Mouse (Mus musculus) urinary bladder, postnatal 4 days (tissue): ENCODE data around the gene Fgfr2.

Experiments used
- DNase-seq, 2 experiments: peaks; one replicate each; pipeline ENCODE4 v3.0.0; 2021 to 2022; ENCODE audit warnings: low spot score in 2 of 2

Fgfr2 gene

DNA sequence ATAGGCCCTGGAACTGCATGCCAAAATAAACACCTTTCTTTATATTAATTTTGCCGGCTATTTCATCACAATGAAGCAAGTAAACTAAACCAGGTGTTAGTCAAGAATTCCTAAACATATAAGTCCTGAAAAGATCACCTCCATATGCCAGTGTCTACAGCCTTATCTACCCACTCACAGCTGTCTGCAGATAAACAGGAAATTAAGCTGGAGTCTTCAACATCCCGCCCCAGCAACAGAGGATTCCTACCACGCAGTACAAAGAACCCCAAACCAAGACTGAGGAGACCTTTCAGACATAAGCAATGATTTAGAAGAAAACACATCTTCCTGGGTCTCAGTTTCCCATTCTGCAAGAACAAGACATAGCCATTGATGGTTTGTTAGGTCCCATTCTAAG is 235.1 kb downstream of the Fgfr2 start:
- no peak for DNase-seq

DNA sequence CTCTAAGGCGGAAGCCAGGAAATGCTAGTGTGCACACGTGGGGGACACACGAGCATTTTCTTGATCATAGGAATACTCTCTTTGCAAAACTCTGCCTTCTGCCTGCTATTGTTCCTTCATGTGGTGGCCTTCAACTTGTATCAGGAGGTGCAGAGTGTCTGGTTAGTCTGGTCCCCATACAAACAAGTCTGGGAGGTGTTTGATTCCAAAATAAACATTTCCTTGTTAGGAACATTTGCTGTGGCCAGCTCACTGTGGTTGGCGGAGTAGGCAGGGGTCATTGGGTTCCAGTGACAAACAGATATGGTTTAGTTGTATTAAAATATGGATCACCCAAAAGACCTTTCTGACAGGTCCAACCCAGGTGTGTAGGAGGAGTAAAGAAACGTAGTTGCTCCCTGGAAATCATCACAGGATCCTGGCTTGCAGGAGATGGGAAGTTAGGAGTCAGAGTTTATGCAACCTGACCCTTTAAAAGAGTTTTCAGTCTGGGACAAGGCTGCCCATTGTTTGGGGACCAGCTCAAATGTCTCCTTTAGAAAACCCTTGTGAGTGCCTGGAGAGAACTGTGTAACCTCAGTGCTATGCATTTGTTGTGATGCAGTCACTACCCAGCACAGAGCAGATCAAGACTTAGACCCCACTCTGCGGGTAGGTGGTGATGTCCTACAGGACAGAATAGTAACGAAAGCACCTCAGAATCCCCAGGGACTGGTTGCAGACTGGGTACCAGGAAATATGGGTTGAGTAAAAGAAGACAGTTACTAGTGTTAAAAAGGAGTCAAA is 235.9 kb downstream of the Fgfr2 start:
- no peak for DNase-seq

GRCm38 (mm10) chr7:132884031-132884430 is 239.1 kb downstream of the Fgfr2 start:
- no peak for DNase-seq

DNA sequence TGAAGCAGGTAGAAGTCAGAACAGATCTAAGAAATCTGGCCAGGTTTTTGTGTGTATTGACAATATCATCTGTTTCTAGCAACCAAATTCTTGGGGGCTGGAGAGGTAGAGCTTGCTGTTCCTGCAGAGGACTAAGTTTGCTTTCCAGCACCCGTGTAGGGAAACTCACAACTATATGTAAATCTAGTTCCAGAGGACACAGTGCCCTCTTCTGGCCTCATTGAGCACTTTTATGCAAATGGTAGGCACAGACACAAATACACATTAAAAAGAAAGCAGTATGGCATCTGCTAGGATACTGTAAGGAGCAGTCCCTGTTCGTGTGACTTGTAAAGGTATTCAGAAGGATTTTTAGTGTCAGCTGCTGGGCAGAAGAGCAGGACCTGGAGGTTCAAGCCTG is 240.8 kb downstream of the Fgfr2 start:
- no peak for DNase-seq

GRCm38 (mm10) chr7:132880276-132880675 is 242.9 kb downstream of the Fgfr2 start:
- no peak for DNase-seq

DNA sequence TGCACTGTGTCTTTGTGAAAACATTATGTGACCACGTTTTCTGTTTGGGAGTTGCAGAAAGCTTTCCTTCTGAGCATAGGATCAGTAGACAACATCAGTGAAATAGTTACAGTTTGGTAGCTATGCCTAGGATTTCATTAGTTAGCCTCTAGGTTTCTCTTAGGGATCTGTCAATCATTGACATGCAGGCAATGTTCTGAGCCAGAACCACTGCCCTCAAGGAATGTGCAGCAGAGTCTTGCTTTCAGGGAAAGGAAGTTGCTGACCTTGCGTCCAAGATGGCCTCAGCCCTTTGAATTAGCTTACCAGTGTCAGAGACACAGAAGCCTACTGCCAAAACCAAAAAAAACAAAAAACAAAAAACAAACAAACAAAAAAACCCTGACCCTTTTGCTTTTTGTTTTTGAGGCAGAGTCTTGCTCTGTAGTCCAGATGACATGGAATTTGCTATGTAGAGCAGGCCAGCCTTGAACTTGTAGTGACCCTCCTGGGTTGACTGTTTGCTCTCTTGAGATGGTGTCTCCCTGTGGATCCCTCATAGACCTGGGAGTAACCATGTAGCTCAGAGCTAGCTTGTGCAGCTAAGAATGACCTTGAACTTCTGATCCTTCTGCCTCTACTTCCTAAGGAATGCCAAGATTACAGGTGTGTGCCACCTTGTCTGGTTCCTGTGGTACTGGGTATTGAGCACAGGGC is 247.6 kb downstream of the Fgfr2 start:
- DNase-seq, result no peak

- no peak for DNase-seq
Observed at GRCm38 (mm10) chr7:132873043-132873442, 250.1 kb downstream of the Fgfr2 start.

GRCm38 (mm10) chr7:132866316-132866715 is 256.8 kb downstream of the Fgfr2 start:
- DNase-seq, result no peak

DNA sequence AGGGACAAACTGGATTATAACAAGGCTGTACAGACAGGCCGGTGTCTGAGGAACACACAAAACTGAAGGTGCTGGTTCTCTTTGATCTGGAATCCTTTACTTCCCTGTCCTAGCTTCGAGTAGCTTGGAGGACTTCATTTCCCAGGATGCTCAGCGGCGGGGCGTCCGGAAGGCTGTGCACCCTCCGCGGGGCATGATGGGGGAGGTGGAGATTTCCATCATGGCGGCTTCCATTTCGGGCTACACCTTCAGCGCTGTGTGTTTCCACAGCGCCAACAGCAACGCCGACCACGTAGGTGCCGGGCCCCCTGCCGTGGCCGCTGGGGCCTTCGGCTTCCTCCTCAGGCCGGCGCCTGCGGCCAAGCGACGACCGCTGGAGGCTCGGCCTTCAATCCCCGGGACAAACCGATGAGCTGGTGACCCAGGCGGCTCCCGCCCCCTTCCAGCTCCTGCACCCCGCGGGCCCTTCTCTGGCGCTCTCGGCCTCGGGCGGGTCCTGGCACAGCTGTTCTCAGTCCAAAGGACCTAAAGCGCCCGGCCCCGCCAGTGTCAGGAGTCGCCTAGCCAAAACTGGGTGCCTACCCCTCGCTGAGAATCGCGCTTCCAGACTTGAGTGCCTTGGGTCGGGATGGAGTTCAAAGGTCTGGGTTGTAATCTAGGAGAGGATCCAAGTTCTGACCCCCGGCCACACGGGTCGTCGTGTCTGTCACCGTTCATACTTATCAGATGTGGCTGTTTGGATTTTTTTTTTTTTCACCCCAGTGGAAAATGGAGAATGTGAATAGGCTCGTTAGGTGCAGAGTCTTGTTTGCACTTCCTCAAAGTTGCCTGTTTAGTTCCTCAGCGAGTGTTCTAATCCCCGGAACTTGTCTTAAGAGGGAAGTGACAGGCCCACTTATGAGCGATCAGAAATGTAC is 263.9 kb downstream of the Fgfr2 start, which contains the start of gene Abraxas2:
Gene Abraxas2 (plus strand): TSS at position 184 of the 917 bp plus-strand sequence.
- peak; percentile 78 to 89 for DNase-seq

DNA sequence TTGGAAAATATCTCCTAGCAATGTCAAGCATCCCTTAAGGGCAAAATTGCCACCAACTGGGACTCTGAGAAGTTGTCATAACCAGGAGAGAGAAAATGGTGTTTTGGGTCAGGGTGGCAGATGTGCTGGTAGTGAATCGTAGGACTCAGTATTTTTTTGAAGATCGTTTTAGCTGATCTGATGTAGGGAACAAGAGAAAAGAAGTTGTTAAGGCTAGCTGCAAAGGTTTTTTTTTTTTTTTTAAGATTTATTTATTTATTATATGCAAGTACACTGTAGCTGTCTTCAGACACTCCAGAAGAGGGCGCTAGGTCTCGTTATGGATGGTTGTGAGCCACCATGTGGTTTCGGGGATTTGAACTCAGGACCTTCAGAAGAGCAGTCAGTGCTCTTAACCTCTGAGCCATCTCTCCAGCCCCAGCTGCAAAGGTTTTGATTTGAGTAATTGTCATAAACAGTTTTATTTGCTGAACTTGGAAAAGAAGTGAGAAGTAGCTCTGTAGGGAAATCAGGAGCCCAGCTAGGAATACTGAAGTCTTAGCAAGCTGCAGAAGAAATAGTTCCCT is 265.0 kb downstream of the Fgfr2 start:
- no peak for DNase-seq

GRCm38 (mm10) chr7:132856083-132856482 is 267.1 kb downstream of the Fgfr2 start:
- no peak for DNase-seq

DNA sequence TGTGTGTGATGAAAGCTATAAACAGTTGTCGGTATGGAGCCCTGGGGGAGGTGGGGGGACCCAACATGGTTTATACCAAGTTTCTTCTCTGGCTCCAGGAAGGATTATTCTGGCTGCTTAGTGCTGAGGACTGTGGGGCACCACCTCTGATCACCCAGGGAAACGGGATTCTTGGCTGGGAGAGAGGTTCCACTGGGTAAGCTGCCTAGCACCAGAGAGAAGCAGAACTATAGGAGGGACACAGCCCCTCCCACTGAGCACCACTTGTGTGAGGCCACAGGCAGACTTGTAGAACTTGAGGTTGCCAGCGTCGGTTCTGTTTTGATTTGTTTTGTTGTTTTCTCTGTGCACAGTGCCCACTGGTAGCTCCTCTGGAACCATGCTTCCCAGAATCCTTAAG is 269.2 kb downstream of the Fgfr2 start:
- no peak for DNase-seq

DNA sequence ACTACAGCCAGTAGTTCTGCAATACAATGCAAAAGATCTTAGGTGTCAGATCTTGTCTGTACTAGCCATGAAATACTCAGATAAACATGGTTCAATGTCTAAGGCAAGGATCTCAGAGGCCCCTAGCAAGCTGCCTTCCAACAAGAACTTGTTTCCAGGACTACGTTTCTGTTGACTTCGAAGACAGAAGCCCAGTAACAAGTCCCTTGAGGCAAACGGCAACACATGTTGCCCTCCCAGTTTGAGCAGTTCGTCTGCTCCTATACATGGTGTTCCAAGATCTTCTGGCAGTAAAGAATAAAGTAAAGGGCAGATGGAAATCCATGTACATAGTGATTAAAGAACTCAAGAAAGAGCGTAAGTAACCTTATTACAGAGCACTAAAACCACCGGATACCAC is 269.8 kb downstream of the Fgfr2 start:
- no peak for DNase-seq

DNA sequence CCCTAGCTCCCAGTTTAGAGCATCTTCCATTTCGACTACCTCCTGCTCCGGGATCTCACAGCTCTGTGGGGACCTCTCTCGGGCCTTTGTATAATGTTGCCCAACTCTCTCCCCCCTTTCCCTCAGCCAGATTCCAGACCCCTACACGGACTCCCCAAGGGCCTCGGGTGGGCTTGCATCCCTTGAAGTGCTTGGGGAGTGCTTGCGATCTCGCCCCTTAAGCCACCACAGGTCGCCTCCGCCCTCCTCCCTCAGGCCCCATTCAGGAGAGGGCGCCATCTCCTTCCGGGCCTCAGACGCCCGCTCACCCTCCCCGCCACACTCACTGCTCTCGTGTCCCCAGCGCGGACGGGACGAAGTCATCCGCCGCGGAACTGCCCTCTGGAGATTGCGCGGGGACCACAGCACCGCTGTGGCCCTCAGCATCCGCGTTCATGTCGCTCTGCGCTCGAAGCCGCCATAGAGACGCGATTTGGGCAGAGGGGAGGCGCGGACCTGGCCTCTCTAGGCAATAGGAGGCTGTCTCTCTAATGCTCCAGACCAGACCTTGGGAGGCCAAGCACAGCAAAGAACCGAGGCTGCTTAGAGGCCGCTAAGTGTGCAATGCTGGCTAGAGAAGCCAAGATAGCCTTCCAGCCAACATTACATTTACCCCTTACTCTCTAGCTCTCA is 270.8 kb downstream of the Fgfr2 start, which contains the start of gene Eef1akmt2:
Gene Eef1akmt2 (minus strand): TSS at position 501 of the 672 bp plus-strand sequence.
- DNase-seq, result peak; percentile 78 to 79

GRCm38 (mm10) chr7:132843152-132843551 is 280.0 kb downstream of the Fgfr2 start:
- no peak for DNase-seq

DNA sequence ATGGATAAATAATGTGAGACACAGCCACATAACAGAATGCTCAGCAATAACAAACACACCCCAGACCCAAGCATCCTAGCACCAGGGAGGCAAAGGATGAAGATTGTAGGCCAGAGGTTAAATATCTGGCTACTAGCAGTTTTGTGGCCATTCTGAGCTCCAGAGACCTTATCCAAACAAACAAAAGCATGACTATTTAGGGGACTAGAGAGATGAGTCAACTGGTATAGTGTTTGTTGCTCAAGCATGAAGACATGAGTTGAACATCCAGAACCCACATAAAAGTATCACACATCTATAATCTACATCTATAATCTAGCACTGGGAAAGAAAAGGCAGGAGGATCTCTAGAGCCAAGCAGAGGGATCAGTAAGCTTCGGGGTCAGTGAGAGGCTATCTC is 280.7 kb downstream of the Fgfr2 start:
- DNase-seq, result no peak

DNA sequence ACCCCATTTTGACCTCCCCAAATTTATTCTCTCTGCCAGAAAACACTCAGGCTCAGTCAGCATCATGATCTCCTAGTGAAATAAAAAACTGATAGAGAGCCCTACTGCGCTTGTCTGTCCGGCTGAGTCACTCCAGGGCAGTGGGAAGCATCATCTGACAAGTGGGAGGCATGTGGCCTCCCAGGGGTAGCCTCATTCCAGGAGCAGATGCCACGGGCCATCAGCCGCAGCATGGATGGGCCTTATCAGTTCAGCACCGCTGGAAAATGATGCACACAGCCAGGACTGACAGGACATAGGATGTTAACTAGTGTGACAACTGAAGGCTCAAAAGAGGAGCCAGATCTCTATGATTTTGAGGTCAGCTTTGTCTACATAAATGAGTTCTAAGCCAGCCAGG is 281.9 kb downstream of the Fgfr2 start:
- DNase-seq, result no peak

- DNase-seq, result no peak
Observed at GRCm38 (mm10) chr7:132830955-132831354, 292.2 kb downstream of the Fgfr2 start.

DNA sequence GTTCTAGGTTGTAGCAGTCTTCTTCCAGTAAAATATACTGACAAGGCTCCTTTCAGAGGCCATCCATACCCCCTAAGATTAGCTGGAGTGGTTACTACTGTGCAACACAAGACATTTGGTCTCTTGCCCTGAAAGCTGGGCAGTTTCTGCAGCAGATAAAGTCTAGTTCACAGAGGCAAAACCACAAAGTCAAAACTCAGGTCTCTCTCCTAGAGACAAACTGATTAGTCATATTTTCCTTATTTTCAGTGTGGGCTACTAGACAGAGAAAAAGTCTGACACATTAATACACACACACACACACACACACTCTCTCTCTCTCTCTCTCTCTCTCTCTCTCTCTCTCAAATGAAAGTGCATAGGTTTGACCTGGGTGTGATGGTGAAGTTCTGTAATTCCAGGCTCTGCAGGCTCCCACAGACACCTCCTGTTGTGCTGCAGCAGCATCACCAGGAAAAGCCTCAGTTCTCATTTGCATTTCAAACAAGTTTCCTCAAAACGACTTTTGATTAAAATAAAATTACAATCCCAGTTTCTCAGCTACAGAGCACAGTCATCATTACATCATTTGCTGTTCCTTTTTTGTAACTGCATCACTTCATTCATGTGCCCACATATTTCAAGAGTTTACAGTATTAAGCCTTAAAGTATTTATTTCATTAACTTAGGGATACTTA is 298.7 kb downstream of the Fgfr2 start:
- DNase-seq, result no peak

DNA sequence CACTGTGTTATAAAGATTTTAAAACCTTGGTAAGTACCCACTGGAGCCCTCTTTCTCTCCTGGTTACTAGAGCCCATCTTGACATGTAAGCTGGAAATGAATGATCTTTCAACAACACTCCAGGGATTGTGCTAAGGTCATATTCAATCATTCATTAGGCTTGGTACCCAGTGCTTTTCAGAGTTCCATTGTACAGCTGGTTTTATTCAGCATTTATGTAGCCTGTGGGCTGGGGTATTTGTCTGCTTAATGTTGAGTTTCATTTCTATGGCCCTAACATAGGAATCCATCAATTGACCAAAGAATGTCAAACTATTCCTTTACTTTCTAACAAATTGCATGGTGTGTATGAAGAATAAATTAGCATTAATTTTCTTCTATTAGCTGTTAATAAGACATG is 299.3 kb downstream of the Fgfr2 start:
- DNase-seq, result no peak

- no peak for DNase-seq
Observed at GRCm38 (mm10) chr7:132820692-132821091, 302.5 kb downstream of the Fgfr2 start.
